ENCODE assay signal across 23 mouse cellular contexts in the genomic region with DNA sequence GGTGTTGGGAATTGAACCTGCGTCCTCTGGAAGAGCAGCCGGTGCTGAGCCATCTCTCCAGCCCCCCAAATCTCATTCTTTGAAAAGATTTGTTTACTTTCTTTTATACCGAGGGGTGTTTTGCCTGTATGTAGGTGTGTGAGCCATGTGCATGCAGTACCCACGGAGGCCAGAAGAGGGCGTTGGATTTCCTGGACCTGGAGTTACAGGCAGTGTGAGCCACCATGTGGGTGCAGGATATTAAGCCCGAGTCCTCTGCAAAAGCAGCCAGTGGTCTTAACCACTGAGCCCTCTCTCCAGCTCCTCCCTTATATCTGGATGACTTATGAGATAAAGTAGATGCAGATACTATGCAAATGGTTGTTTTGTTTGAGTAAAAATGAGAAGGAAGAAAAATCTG. TPM values are rescaled to one million over a fixed set of nuclear protein-coding genes. Genes with fewer than 3 reads are reported as not detected.
DNase-seq lines count a peak whose midpoint lies in the region; ATAC-seq and TF ChIP-seq lines count a peak whose summit lies in the region.
"Had no signal": no experiment of that assay in that cellular context is flagged by ENCODE, and none has a peak within 500 bp of the region (broad histone marks: within the 10 kb centered on the region; RNA-seq: fewer than 3 reads in every experiment).

No protein-coding gene starts in this region.

- no peak for TF ChIP-seq POLR2A in cerebellum, adult 2 months (IDR thresholded peaks at IDR 0.05; ENCODE audit: borderline replicate concordance, insufficient read depth, low read length)
- TF ChIP-seq POLR2A in bone marrow, adult 2 months (IDR thresholded peaks at IDR 0.05; ENCODE audit: borderline replicate concordance, control insufficient read depth, low read depth, low read length), result no peak

- peak; percentile 42; the same call in 1 of the 2 replicates for TF ChIP-seq CTCF in cerebellum, adult 2 months (IDR thresholded peaks at IDR 0.05; ENCODE audit: borderline replicate concordance, insufficient read depth, low read depth, low read length)
- TF ChIP-seq CTCF in left cerebral cortex, adult 2 months (IDR thresholded peaks at IDR 0.05), result peak; percentile 41
- peak; percentile 33; the same call in 1 of the 2 replicates for TF ChIP-seq CTCF in bone marrow, adult 2 months (IDR thresholded peaks at IDR 0.05; ENCODE audit: control insufficient read depth, insufficient read depth, low read length)

- ATAC-seq in cerebellum, adult (ENCODE audit: insufficient number of reproducible peaks, low FRiP score, low TSS enrichment), result no peak
- ATAC-seq: activated CD4-positive, CD25-positive, alpha-beta regulatory T cell, adult 4 months; forebrain, embryonic 15.5 days had no signal

- H3K4me3 ChIP-seq in cerebellum, adult 2 months (replicated peaks; ENCODE audit: insufficient read depth, low read depth, low read length), result no peak overlapping the region
- H3K4me3 ChIP-seq in left cerebral cortex, adult 2 months, result no peak overlapping the region
- no peak overlapping the region for H3K4me3 ChIP-seq in bone marrow, adult 2 months (replicated peaks; ENCODE audit: control insufficient read depth, low read depth, low read length)
- H3K4me3 ChIP-seq: forebrain, embryonic 15.5 days; hindbrain, embryonic 15.5 days had no signal

- intact Hi-C loops in left cerebral cortex, adult 2 months (cut with DNase I), result no loop called here

- H3K27ac ChIP-seq in cerebellum, adult 2 months (ENCODE audit: insufficient read depth, low read length), result no peak overlapping the region
- no peak overlapping the region for H3K27ac ChIP-seq in left cerebral cortex, adult 2 months
- no peak overlapping the region for H3K27ac ChIP-seq in bone marrow, adult 2 months (ENCODE audit: control insufficient read depth, insufficient read depth, low read depth, low read length, poor library complexity)
- H3K27ac ChIP-seq: forebrain, embryonic 15.5 days; hindbrain, embryonic 15.5 days had no signal

- no peak for DNase-seq in cerebellum, adult 2 months
- no peak for DNase-seq in left cerebral cortex, adult 2 months (ENCODE audit: extremely low spot score in 1 of 2, low spot score in 2 of 2)
- no peak for DNase-seq in left cerebral cortex, adult 8-10 months (ENCODE audit: low spot score in 2 of 2)
- peak; percentile 18 for DNase-seq in 416B (ENCODE audit: low read depth)
- DNase-seq in gastrocnemius, adult 8-10 months (ENCODE audit: low spot score in 2 of 2), result no peak
- DNase-seq in spleen, postnatal 4 days (ENCODE audit: low spot score in 2 of 2), result no peak
- DNase-seq: adrenal gland, postnatal 36 days; cerebellum, adult 11-12 months; embryo, embryonic 11 days; kidney, postnatal 10 days; left cerebral cortex, postnatal 4 days; lung, adult 18-20 months; thymus, postnatal 25 days had no signal

- no peaks in the 10 kb centered on the region for H3K4me1 ChIP-seq in cerebellum, adult 2 months (ENCODE audit: control insufficient read depth, insufficient read depth, low read length)
- H3K4me1 ChIP-seq in bone marrow, adult 2 months (ENCODE audit: control insufficient read depth, insufficient read depth, low read length), result no peaks in the 10 kb centered on the region

- 85% methylated on average over 6 of the region's 6 CpGs for WGBS in cerebellum, adult 2 months
- 70% methylated on average over 6 of the region's 6 CpGs for WGBS in bone marrow, adult 2 months

- H3K27me3 ChIP-seq in cerebellum, adult 2 months (ENCODE audit: control insufficient read depth, insufficient read depth, low read length), result no peaks in the 10 kb centered on the region
- H3K27me3 ChIP-seq: hindbrain, embryonic 15.5 days had no signal

RNA-seq across cellular contexts. Expression of a gene that starts 13.8 kb away (rescaled TPM):
- 87.9 and 89.8 TPM in 2 replicates for polyA plus RNA-seq in cerebellum, adult 2 months (2012; rRNA removed)
- 10 to 100 TPM; 91.7 to 95.3 TPM for total RNA-seq in left cerebral cortex, adult 2 months (2021)
- 10 to 100 TPM; 74.5 to 85.8 (median 79.0) TPM for total RNA-seq in left cerebral cortex, adult 8-10 months (2022)
- polyA plus RNA-seq in bone marrow, adult 2 months (2011; ENCODE audit: insufficient read depth, insufficient read length, low replicate concordance, missing spikeins), result 11.8 and 12.0 TPM in 2 replicates
- 10 to 100 TPM; 15.5 to 26.0 (median 20.5) TPM for total RNA-seq in gastrocnemius, adult 8-10 months (2022)

RNA-seq across cellular contexts. Expression of a gene that starts 19.2 kb away (rescaled TPM):
- polyA plus RNA-seq in cerebellum, adult 2 months (2012; rRNA removed), result not detected in 2 replicates
- total RNA-seq in left cerebral cortex, adult 2 months (2021), result not detected
- not detected for total RNA-seq in left cerebral cortex, adult 8-10 months (2022)
- 3.1 TPM in 1 of 2 replicates, not detected in the other for polyA plus RNA-seq in bone marrow, adult 2 months (2011; ENCODE audit: insufficient read depth, insufficient read length, low replicate concordance, missing spikeins)
- total RNA-seq in gastrocnemius, adult 8-10 months (2022), result not detected
- total RNA-seq: adrenal gland, postnatal 36 days; gastrocnemius, postnatal 4 days; layer of hippocampus, postnatal 10 days; left cerebral cortex, postnatal 4 days; megakaryocyte, adult 5-6 weeks; neutrophil, adult 5-6 weeks had no signal
- polyA plus RNA-seq: activated CD4-positive, CD25-positive, alpha-beta regulatory T cell, adult 4 months; forebrain, embryonic 15.5 days; heart, embryonic 16.5 days; hindbrain, embryonic 15.5 days had no signal

RNA-seq across cellular contexts. Expression of a gene that starts 36.6 kb away (rescaled TPM):
- 851 and 853 TPM in 2 replicates for polyA plus RNA-seq in cerebellum, adult 2 months (2012; rRNA removed)
- total RNA-seq in left cerebral cortex, adult 2 months (2021), result 100 to 1,000 TPM; 869 to 881 TPM
- 100 to 1,000 TPM; 780 to 919 (median 785) TPM for total RNA-seq in left cerebral cortex, adult 8-10 months (2022)
- not detected in 2 replicates for polyA plus RNA-seq in bone marrow, adult 2 months (2011; ENCODE audit: insufficient read depth, insufficient read length, low replicate concordance, missing spikeins)
- under 1 TPM in 1 of 4 experiments, not detected in 3; 0.24 TPM for total RNA-seq in gastrocnemius, adult 8-10 months (2022)
- total RNA-seq: megakaryocyte, adult 5-6 weeks; neutrophil, adult 5-6 weeks had no signal
- polyA plus RNA-seq: heart, embryonic 16.5 days had no signal

RNA-seq across cellular contexts. Expression of a gene that starts 53.3 kb away (rescaled TPM):
- 41.4 and 45.4 TPM in 2 replicates for polyA plus RNA-seq in cerebellum, adult 2 months (2012; rRNA removed)
- total RNA-seq in left cerebral cortex, adult 2 months (2021), result 100 to 1,000 TPM; 128 to 130 TPM
- total RNA-seq in left cerebral cortex, adult 8-10 months (2022), result 100 to 1,000 TPM in 3 of 4 experiments, 10 to 100 TPM in 1; 99.2 to 121 (median 105) TPM
- polyA plus RNA-seq in bone marrow, adult 2 months (2011; ENCODE audit: insufficient read depth, insufficient read length, low replicate concordance, missing spikeins), result not detected in 2 replicates
- under 1 TPM in 2 of 4 experiments, not detected in 2; 0.05 to 0.07 TPM for total RNA-seq in gastrocnemius, adult 8-10 months (2022)
- total RNA-seq: megakaryocyte, adult 5-6 weeks; neutrophil, adult 5-6 weeks had no signal
- polyA plus RNA-seq: activated CD4-positive, CD25-positive, alpha-beta regulatory T cell, adult 4 months; heart, embryonic 16.5 days had no signal

Comparison
In these comparisons a context has a peak if more than half of its experiments do, and no peak if none do; other contexts are left out.
1. RNA of a gene that starts 36.6 kb away (total RNA-seq): 869 to 881 TPM in left cerebral cortex, adult 2 months and 780 to 919 TPM in left cerebral cortex, adult 8-10 months; 0.24 TPM in gastrocnemius, adult 8-10 months; every median in the first group is over 100 times any median in the second.
2. Peak in every context shown above with its lines, with median percentiles within 50 percentile points of each other: CTCF ChIP-seq.